Mouse (Mus musculus): ENCODE measurements around the gene Sorbs1. TPM values are rescaled to one million over a fixed set of nuclear protein-coding genes. Genes with fewer than 3 reads are reported as not detected.

Sorbs1 gene
- polyA plus RNA-seq, 1 experiment from 2014 or later: 74.4 TPM

- Histone ChIP-seq H3K9me3 (no peaks in the 10 kb centered on the region), H3K4me3 (no peak overlapping the region), H3K36me3 (no peaks in the 10 kb centered on the region), H3K27ac (no peak overlapping the region), H3K4me1 (replicated peaks) (peaks cover 14% of the 10 kb centered on the region), H3K27me3 (ENCODE audit: insufficient read depth, poor library complexity, severe bottlenecking) (no peaks in the 10 kb centered on the region)
- no peak for DNase-seq (ENCODE audit: low spot score)
- 92% methylated on average over 5 of the region's 5 CpGs for WGBS
These were observed 120.7 kb downstream of the Sorbs1 start for GRCm38 (mm10) chr19:40392795-40393392.

- Histone ChIP-seq H3K4me1 (replicated peaks) (peaks cover 14% of the 10 kb centered on the region), H3K36me3 (no peaks in the 10 kb centered on the region), H3K27ac (no peak overlapping the region), H3K27me3 (ENCODE audit: insufficient read depth, poor library complexity, severe bottlenecking) (no peaks in the 10 kb centered on the region), H3K4me3 (no peak overlapping the region), H3K9me3 (no peaks in the 10 kb centered on the region)
- DNase-seq (ENCODE audit: low spot score): peak; percentile 83
- WGBS: 25% methylated on average over 6 of the region's 6 CpGs
These were observed 122.1 kb downstream of the Sorbs1 start for GRCm38 (mm10) chr19:40391469-40391868.

- 87% methylated on average over 3 of the region's 3 CpGs for WGBS
- no peak for DNase-seq (ENCODE audit: low spot score)
- no peak overlapping the region for H3K27ac ChIP-seq
- H3K36me3 ChIP-seq: no peaks in the 10 kb centered on the region
- H3K9me3 ChIP-seq: no peaks in the 10 kb centered on the region
- no peaks in the 10 kb centered on the region for H3K27me3 ChIP-seq (ENCODE audit: insufficient read depth, poor library complexity, severe bottlenecking)
- H3K4me1 ChIP-seq (replicated peaks): 0 out of 2 replicates have a peak, but pooled peaks cover 9% of the 10 kb centered on the region
- no peak overlapping the region for H3K4me3 ChIP-seq
These were observed 126.7 kb downstream of the Sorbs1 start for GRCm38 (mm10) chr19:40386916-40387315.

GRCm38 (mm10) chr19:40385334-40385733, 128.2 kb downstream of the Sorbs1 start:
- Histone ChIP-seq H3K9me3 (no peaks in the 10 kb centered on the region), H3K4me3 (no peak overlapping the region), H3K27me3 (ENCODE audit: insufficient read depth, poor library complexity, severe bottlenecking) (no peaks in the 10 kb centered on the region), H3K4me1 (replicated peaks) (peaks cover 10% of the 10 kb centered on the region; the same call in 1 of the 2 replicates), H3K27ac (no peak overlapping the region), H3K36me3 (0 out of 2 replicates have a peak, but pooled peaks cover 3% of the 10 kb centered on the region)
- no peak for DNase-seq (ENCODE audit: low spot score)
- WGBS: 98% methylated on average over 3 of the region's 3 CpGs

GRCm38 (mm10) chr19:40383931-40384330, 129.6 kb downstream of the Sorbs1 start:
- H3K4me1 ChIP-seq (replicated peaks): peaks cover 13% of the 10 kb centered on the region; the same call in 1 of the 2 replicates
- H3K27me3 ChIP-seq (ENCODE audit: insufficient read depth, poor library complexity, severe bottlenecking): no peaks in the 10 kb centered on the region
- DNase-seq (ENCODE audit: low spot score): no peak
- 35% methylated on average over 5 of the region's 5 CpGs for WGBS
- H3K27ac ChIP-seq: no peak overlapping the region
- H3K36me3 ChIP-seq: 0 out of 2 replicates have a peak, but pooled peaks cover 3% of the 10 kb centered on the region
- no peak overlapping the region for H3K4me3 ChIP-seq
- no peaks in the 10 kb centered on the region for H3K9me3 ChIP-seq

GRCm38 (mm10) chr19:40380656-40381055, 132.9 kb downstream of the Sorbs1 start:
- Histone ChIP-seq H3K9me3 (no peaks in the 10 kb centered on the region), H3K4me1 (replicated peaks) (peaks cover 24% of the 10 kb centered on the region; the same call in 1 of the 2 replicates), H3K27ac (no peak overlapping the region), H3K27me3 (ENCODE audit: insufficient read depth, poor library complexity, severe bottlenecking) (no peaks in the 10 kb centered on the region), H3K4me3 (no peak overlapping the region), H3K36me3 (peaks cover 10% of the 10 kb centered on the region)
- 84% methylated on average over 3 of the region's 3 CpGs for WGBS
- no peak for DNase-seq (ENCODE audit: low spot score)

- DNase-seq (ENCODE audit: low spot score): no peak
- Histone ChIP-seq H3K36me3 (peaks cover 10% of the 10 kb centered on the region), H3K9me3 (no peaks in the 10 kb centered on the region), H3K4me3 (no peak overlapping the region), H3K27ac (no peak overlapping the region), H3K27me3 (ENCODE audit: insufficient read depth, poor library complexity, severe bottlenecking) (no peaks in the 10 kb centered on the region), H3K4me1 (replicated peaks) (peaks cover 24% of the 10 kb centered on the region; the same call in 1 of the 2 replicates)
- 74% methylated on average over 6 of the region's 6 CpGs for WGBS
These were observed 133.6 kb downstream of the Sorbs1 start for GRCm38 (mm10) chr19:40380005-40380404.

- DNase-seq (ENCODE audit: low spot score): no peak
- 89% methylated on average over 4 of the region's 4 CpGs for WGBS
These were observed 134.5 kb downstream of the Sorbs1 start for GRCm38 (mm10) chr19:40379081-40379480.

GRCm38 (mm10) chr19:40377632-40378031, 135.9 kb downstream of the Sorbs1 start:
- H3K9me3 ChIP-seq: no peaks in the 10 kb centered on the region
- H3K27me3 ChIP-seq (ENCODE audit: insufficient read depth, poor library complexity, severe bottlenecking): no peaks in the 10 kb centered on the region
- 87% methylated on average over 14 of the region's 14 CpGs for WGBS
- no peak overlapping the region for H3K27ac ChIP-seq
- peaks cover 17% of the 10 kb centered on the region; the same call in 1 of the 2 replicates for H3K4me1 ChIP-seq (replicated peaks)
- no peak for DNase-seq (ENCODE audit: low spot score)
- H3K4me3 ChIP-seq: no peak overlapping the region
- peaks cover 10% of the 10 kb centered on the region for H3K36me3 ChIP-seq

More at GRCm38 (mm10) chr19:40379081-40379480, 134.5 kb downstream of the Sorbs1 start:
- Histone ChIP-seq H3K36me3 (peaks cover 10% of the 10 kb centered on the region), H3K27ac (no peak overlapping the region), H3K4me3 (no peak overlapping the region), H3K9me3 (no peaks in the 10 kb centered on the region), H3K4me1 (replicated peaks) (peaks cover 24% of the 10 kb centered on the region; the same call in 1 of the 2 replicates), H3K27me3 (ENCODE audit: insufficient read depth, poor library complexity, severe bottlenecking) (no peaks in the 10 kb centered on the region)

- no peaks in the 10 kb centered on the region for H3K27me3 ChIP-seq (ENCODE audit: insufficient read depth, poor library complexity, severe bottlenecking)
- peaks cover 10% of the 10 kb centered on the region for H3K36me3 ChIP-seq
- peaks cover 14% of the 10 kb centered on the region; the same call in 1 of the 2 replicates for H3K4me1 ChIP-seq (replicated peaks)
- WGBS: 70% methylated on average over 21 of the region's 21 CpGs
- H3K27ac ChIP-seq: no peak overlapping the region
- H3K9me3 ChIP-seq: no peaks in the 10 kb centered on the region
- no peak overlapping the region for H3K4me3 ChIP-seq
- no peak for DNase-seq (ENCODE audit: low spot score)
These were observed 136.9 kb downstream of the Sorbs1 start for GRCm38 (mm10) chr19:40376566-40377281.

- no peaks in the 10 kb centered on the region for H3K9me3 ChIP-seq
- 0 out of 2 replicates have a peak, but pooled peaks cover 10% of the 10 kb centered on the region for H3K4me1 ChIP-seq (replicated peaks)
- H3K36me3 ChIP-seq: peaks cover 11% of the 10 kb centered on the region
- no peak overlapping the region for H3K4me3 ChIP-seq
- no peaks in the 10 kb centered on the region for H3K27me3 ChIP-seq (ENCODE audit: insufficient read depth, poor library complexity, severe bottlenecking)
- 91% methylated on average over 2 of the region's 2 CpGs for WGBS
- no peak overlapping the region for H3K27ac ChIP-seq
- DNase-seq (ENCODE audit: low spot score): no peak
These were observed 138.9 kb downstream of the Sorbs1 start for GRCm38 (mm10) chr19:40374720-40375119.

GRCm38 (mm10) chr19:40372679-40373078, 140.9 kb downstream of the Sorbs1 start:
- Histone ChIP-seq H3K4me3 (no peak overlapping the region), H3K4me1 (replicated peaks) (0 out of 2 replicates have a peak, but pooled peaks cover 10% of the 10 kb centered on the region), H3K27me3 (ENCODE audit: insufficient read depth, poor library complexity, severe bottlenecking) (no peaks in the 10 kb centered on the region), H3K27ac (no peak overlapping the region), H3K36me3 (peaks cover 17% of the 10 kb centered on the region), H3K9me3 (no peaks in the 10 kb centered on the region)
- no peak for DNase-seq (ENCODE audit: low spot score)
- 92% methylated on average over 5 of the region's 5 CpGs for WGBS

- no peak overlapping the region; the same call in 1 of the 2 replicates for H3K27ac ChIP-seq
- 65% methylated on average over 4 of the region's 4 CpGs for WGBS
- H3K36me3 ChIP-seq: peaks cover 17% of the 10 kb centered on the region
- no peak overlapping the region for H3K4me3 ChIP-seq
- H3K4me1 ChIP-seq (replicated peaks): 0 out of 2 replicates have a peak, but pooled peaks cover 7% of the 10 kb centered on the region
- H3K9me3 ChIP-seq: no peaks in the 10 kb centered on the region
- DNase-seq (ENCODE audit: low spot score): no peak
- H3K27me3 ChIP-seq (ENCODE audit: insufficient read depth, poor library complexity, severe bottlenecking): no peaks in the 10 kb centered on the region
These were observed 141.7 kb downstream of the Sorbs1 start for GRCm38 (mm10) chr19:40371866-40372265.
